Mouse (Mus musculus) neural tube, embryonic 14.5 days (tissue): ENCODE results near the gene Proser1. TPM values are rescaled to one million over a fixed set of nuclear protein-coding genes. Genes with fewer than 3 reads are reported as not detected.

Source experiments
- ATAC-seq: fragments of 200-750 bp; cut with Nextera tagmentation; 2 replicates; pipeline ENCODE4 v1.8.0; 2017; ENCODE audit warnings: low read depth, mild to moderate bottlenecking, moderate TSS enrichment, moderate library complexity
- H3K27ac ChIP-seq: fragments of 300-500 bp; sonication (generic); 2 replicates; pipeline ENCODE4 v1.5.1; 2014; ENCODE audit warnings: low read depth, mild to moderate bottlenecking, control low read depth, low read length, moderate library complexity, mixed read lengths
- H3K27me3 ChIP-seq: fragments of 300-500 bp; sonication (generic); 2 replicates; pipeline ENCODE4 v1.6.1; 2014; ENCODE audit warnings: low read length; ENCODE audit not compliant: control insufficient read depth, insufficient read depth
- H3K36me3 ChIP-seq: fragments of 300-500 bp; sonication (generic); 2 replicates; pipeline ENCODE4 v1.6.1; 2014; ENCODE audit warnings: low read length, mixed read lengths; ENCODE audit not compliant: control insufficient read depth, insufficient read depth
- H3K4me1 ChIP-seq: fragments of 300-500 bp; sonication (generic); 2 replicates; pipeline ENCODE4 v1.6.1; 2014; ENCODE audit warnings: low read length; ENCODE audit not compliant: control insufficient read depth, insufficient read depth
- H3K4me2 ChIP-seq: fragments of 300-500 bp; sonication (generic); 2 replicates; pipeline ENCODE4 v1.6.1; 2014; ENCODE audit warnings: mild to moderate bottlenecking, low read depth, low read length, control low read depth
- H3K4me3 ChIP-seq: fragments of 300-500 bp; sonication (generic); 2 replicates; pipeline ENCODE4 v1.5.1; 2014; ENCODE audit warnings: low read depth, low read length, control low read depth, mixed read lengths
- H3K9ac ChIP-seq: fragments of 300-500 bp; sonication (generic); replicated peaks from 2 replicates; pipeline ENCODE4 v1.6.1; 2014; ENCODE audit warnings: low read depth, mild to moderate bottlenecking, control low read depth, low read length, mixed read lengths
- H3K9me3 ChIP-seq: fragments of 300-500 bp; sonication (generic); 2 replicates; pipeline ENCODE4 v1.6.1; 2016; ENCODE audit warnings: low read length; ENCODE audit not compliant: control insufficient read depth
- WGBS: fragments of 180-500 bp; shearing (Covaris S2); extraction: QIAGEN DNeasy Blood & Tissue Kit; methylation state at CpG from one replicate; pipeline ENCODE4 v1.1.7; 2014; 5-methylcytosine and 5-hydroxymethylcytosine counted together
- polyA plus RNA-seq: library from polyadenylated mRNA; unstranded; fragments of >200 nt; fragmentation: Nextera tagmentation; extraction: Ambion mirVana; gene quantifications from 2 replicates; pipeline ENCODE4 v1.2.1, GENCODE M21; 2014

The Proser1 gene
- polyA plus RNA-seq, 1 experiment from 2014 or later = 19.4 TPM

- no peaks in the 10 kb centered on the region for H3K9me3 ChIP-seq
- H3K4me2 ChIP-seq = no peak overlapping the region
- 35% methylated on average over 5 of the region's 5 CpGs for WGBS
- no peaks in the 10 kb centered on the region for H3K36me3 ChIP-seq
- H3K4me1 ChIP-seq = no peaks in the 10 kb centered on the region
- peak; percentile 61; the same call in 1 of the 2 replicates for ATAC-seq
- H3K4me3 ChIP-seq = no peak overlapping the region
- no peak overlapping the region for H3K27ac ChIP-seq
- H3K9ac ChIP-seq = no peak overlapping the region
- H3K27me3 ChIP-seq = no peaks in the 10 kb centered on the region
Measured at GRCm38 (mm10) chr3:53445540-53445939, 17.9 kb upstream of the Proser1 start.

DNA sequence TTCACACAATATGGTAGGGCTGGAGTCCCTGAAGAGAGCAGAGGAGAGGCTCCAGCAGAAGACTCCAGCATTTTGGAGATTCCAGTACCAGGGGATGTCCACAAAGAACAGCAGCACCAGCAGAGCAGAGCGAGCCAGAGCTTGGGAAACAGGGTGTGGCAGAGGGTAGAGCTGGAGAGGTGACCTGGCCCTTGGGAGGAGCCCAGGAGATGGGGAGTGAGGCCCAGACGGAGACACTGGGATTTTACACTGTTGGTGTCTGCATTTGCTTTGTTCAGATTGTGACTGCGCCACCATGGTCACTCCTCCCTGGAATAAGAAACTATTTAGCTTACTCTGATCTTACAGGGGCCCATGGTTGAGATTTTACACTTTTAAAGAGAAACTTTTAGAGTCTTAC, 16.7 kb upstream of the Proser1 start:
- no peak overlapping the region for H3K4me3 ChIP-seq
- no peak overlapping the region for H3K9ac ChIP-seq
- H3K27ac ChIP-seq = no peak overlapping the region
- no peak for ATAC-seq
- H3K36me3 ChIP-seq = peaks cover 10% of the 10 kb centered on the region; the same call in 1 of the 2 replicates
- H3K4me1 ChIP-seq = no peaks in the 10 kb centered on the region
- H3K9me3 ChIP-seq = no peaks in the 10 kb centered on the region
- 92% methylated on average over 3 of the region's 3 CpGs for WGBS
- no peak overlapping the region for H3K4me2 ChIP-seq
- no peaks in the 10 kb centered on the region for H3K27me3 ChIP-seq

DNA sequence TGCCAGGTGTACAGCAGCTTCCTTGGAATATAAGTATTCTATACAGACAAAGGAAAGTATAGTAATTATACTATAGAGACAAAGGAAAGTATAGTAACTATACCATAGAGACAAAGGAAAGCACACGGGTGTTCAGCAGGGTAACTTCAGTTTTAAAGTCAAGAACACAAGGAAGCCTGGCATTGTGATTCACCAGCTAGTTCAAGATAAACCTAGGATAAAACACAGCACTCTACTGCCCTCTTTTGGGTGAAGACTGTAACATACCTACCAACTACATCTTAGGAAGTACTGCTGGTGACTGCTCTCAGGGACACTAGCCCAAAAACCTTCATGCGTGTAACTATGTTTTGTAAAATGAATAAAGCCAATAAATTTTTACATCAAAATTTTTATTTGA, 15.3 kb upstream of the Proser1 start:
- no peak overlapping the region for H3K9ac ChIP-seq
- H3K4me1 ChIP-seq = no peaks in the 10 kb centered on the region
- peak; percentile 69; the same call in 1 of the 2 replicates for ATAC-seq
- H3K27ac ChIP-seq = no peak overlapping the region
- no peak overlapping the region for H3K4me3 ChIP-seq
- 27% methylated on average over 2 of the region's 2 CpGs for WGBS
- H3K9me3 ChIP-seq = no peaks in the 10 kb centered on the region
- peaks cover 18% of the 10 kb centered on the region; the same call in 1 of the 2 replicates for H3K36me3 ChIP-seq
- H3K27me3 ChIP-seq = no peaks in the 10 kb centered on the region
- no peak overlapping the region for H3K4me2 ChIP-seq

- no peaks in the 10 kb centered on the region for H3K27me3 ChIP-seq
- H3K9me3 ChIP-seq = no peaks in the 10 kb centered on the region
- H3K36me3 ChIP-seq = peaks cover 29% of the 10 kb centered on the region; the same call in 1 of the 2 replicates
- no peak overlapping the region for H3K27ac ChIP-seq
- no peak overlapping the region for H3K9ac ChIP-seq
- no peak overlapping the region for H3K4me2 ChIP-seq
- H3K4me3 ChIP-seq = no peak overlapping the region
- 94% methylated on average over 11 of the region's 11 CpGs for WGBS
- no peaks in the 10 kb centered on the region for H3K4me1 ChIP-seq
- ATAC-seq = no peak
Measured at GRCm38 (mm10) chr3:53450666-53451065, 12.8 kb upstream of the Proser1 start.

GRCm38 (mm10) chr3:53452351-53452750, 11.1 kb upstream of the Proser1 start:
- Histone ChIP-seq H3K4me3 (no peak overlapping the region), H3K9ac (no peak overlapping the region), H3K4me2 (no peak overlapping the region), H3K36me3 (peaks cover 31% of the 10 kb centered on the region), H3K27me3 (no peaks in the 10 kb centered on the region), H3K9me3 (no peaks in the 10 kb centered on the region), H3K27ac (no peak overlapping the region), H3K4me1 (no peaks in the 10 kb centered on the region)
- WGBS = 92% methylated on average over 10 of the region's 10 CpGs
- no peak for ATAC-seq

- peaks cover 37% of the 10 kb centered on the region for H3K36me3 ChIP-seq
- H3K4me1 ChIP-seq = no peaks in the 10 kb centered on the region
- no peak for ATAC-seq
- no peak overlapping the region for H3K4me2 ChIP-seq
- H3K9me3 ChIP-seq = no peaks in the 10 kb centered on the region
- H3K27me3 ChIP-seq = no peaks in the 10 kb centered on the region
- no peak overlapping the region for H3K9ac ChIP-seq
- no peak overlapping the region for H3K4me3 ChIP-seq
- no peak overlapping the region for H3K27ac ChIP-seq
- WGBS = 97% methylated on average over 7 of the region's 7 CpGs
Measured at GRCm38 (mm10) chr3:53453346-53453745, 10.1 kb upstream of the Proser1 start.

- Histone ChIP-seq H3K4me2 (no peak overlapping the region), H3K27me3 (no peaks in the 10 kb centered on the region), H3K27ac (no peak overlapping the region), H3K4me1 (no peaks in the 10 kb centered on the region), H3K9me3 (no peaks in the 10 kb centered on the region), H3K9ac (no peak overlapping the region), H3K4me3 (no peak overlapping the region), H3K36me3 (peaks cover 37% of the 10 kb centered on the region)
- WGBS = 92% methylated on average over 6 of the region's 6 CpGs
- ATAC-seq = no peak
Measured at GRCm38 (mm10) chr3:53454005-53454404, 9.5 kb upstream of the Proser1 start.

DNA sequence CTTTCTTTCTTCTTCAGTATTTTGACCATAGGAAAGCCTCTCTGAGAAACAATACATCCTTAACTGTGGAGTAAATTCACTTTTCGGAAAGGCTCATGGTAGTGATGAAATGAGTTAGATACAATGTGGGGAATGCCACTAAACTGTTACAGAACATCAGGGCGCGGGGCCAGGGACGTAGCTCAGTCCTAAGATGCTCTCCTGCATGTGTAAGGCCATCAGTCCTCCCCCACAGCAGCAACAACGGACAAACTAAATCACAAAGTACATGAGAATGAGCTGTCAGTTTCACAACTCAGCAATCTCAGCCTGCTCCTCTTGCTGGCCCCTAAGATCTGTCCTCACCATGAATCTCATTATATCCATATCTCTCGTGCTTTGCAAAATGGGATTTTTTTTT, 8.9 kb upstream of the Proser1 start:
- H3K27ac ChIP-seq = no peak overlapping the region
- ATAC-seq = no peak
- H3K9ac ChIP-seq = no peak overlapping the region
- H3K4me2 ChIP-seq = no peak overlapping the region
- H3K4me1 ChIP-seq = no peaks in the 10 kb centered on the region
- no peaks in the 10 kb centered on the region for H3K27me3 ChIP-seq
- 94% methylated on average over 6 of the region's 6 CpGs for WGBS
- H3K36me3 ChIP-seq = peaks cover 37% of the 10 kb centered on the region
- no peak overlapping the region for H3K4me3 ChIP-seq
- H3K9me3 ChIP-seq = no peaks in the 10 kb centered on the region

DNA sequence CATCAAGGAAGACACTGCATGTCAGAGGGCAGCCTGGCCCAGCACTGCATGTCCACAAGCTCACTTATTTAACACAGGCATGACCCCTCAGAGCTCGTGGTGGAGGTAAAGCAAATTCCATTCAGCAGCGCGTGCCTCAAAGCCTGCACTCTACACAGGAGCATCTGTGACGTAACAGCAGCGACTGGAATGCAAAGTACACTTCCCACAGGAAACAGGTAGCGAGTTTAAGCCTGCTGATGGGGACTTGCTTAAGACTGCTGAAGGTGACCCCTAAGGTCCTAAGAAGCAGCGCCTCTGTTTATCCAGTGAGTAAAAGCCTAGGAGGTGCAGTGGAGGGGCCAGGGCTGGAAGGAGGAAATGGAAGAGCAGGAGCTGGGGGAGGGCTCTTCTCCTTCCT, 8.5 kb upstream of the Proser1 start:
- Histone ChIP-seq H3K4me3 (no peak overlapping the region), H3K27ac (no peak overlapping the region), H3K9ac (no peak overlapping the region), H3K36me3 (peaks cover 37% of the 10 kb centered on the region), H3K9me3 (no peaks in the 10 kb centered on the region), H3K4me1 (no peaks in the 10 kb centered on the region), H3K4me2 (no peak overlapping the region), H3K27me3 (no peaks in the 10 kb centered on the region)
- 85% methylated on average over 7 of the region's 7 CpGs for WGBS
- ATAC-seq = no peak
